Mouse (Mus musculus) midbrain, embryonic 14.5 days (tissue): ENCODE results near the gene Aff3. TPM values are rescaled to one million over a fixed set of nuclear protein-coding genes. Genes with fewer than 3 reads are reported as not detected.
"Not testable (repeated sequence)": the region's sequence is repeated elsewhere in the genome, so short reads cannot be mapped to it uniquely, and the experiment has no call there.

ENCODE experiments used
- ATAC-seq: fragments of 200-750 bp; cut with Nextera tagmentation; 2 replicates; pipeline ENCODE4 v1.8.0; 2017; ENCODE audit warnings: moderate number of reproducible peaks, moderate library complexity; ENCODE audit not compliant: low FRiP score, low TSS enrichment
- DNase-seq: peaks from one replicate; pipeline ENCODE4 v3.0.0-alpha.2; 2015
- H3K27ac ChIP-seq: fragments of 300-500 bp; sonication (generic); replicated peaks from 2 replicates; pipeline ENCODE4 v1.5.1; 2014; ENCODE audit warnings: mild to moderate bottlenecking, low read depth, low read length, moderate library complexity
- H3K27me3 ChIP-seq: fragments of 300-500 bp; sonication (generic); 2 replicates; pipeline ENCODE4 v1.6.1; 2014; ENCODE audit warnings: low read length, control low read depth, mixed read lengths; ENCODE audit not compliant: control insufficient read depth, insufficient read depth
- H3K36me3 ChIP-seq: fragments of 300-500 bp; sonication (generic); 2 replicates; pipeline ENCODE4 v1.6.1; 2014; ENCODE audit warnings: low read length, control low read depth; ENCODE audit not compliant: control insufficient read depth, insufficient read depth
- H3K4me1 ChIP-seq: fragments of 300-500 bp; sonication (generic); 2 replicates; pipeline ENCODE4 v1.6.1; 2014; ENCODE audit warnings: mild to moderate bottlenecking, antibody characterized with exemption, low read length, control low read depth; ENCODE audit not compliant: control insufficient read depth, insufficient read depth
- H3K4me2 ChIP-seq: fragments of 300-500 bp; sonication (generic); 2 replicates; pipeline ENCODE4 v1.6.1; 2014; ENCODE audit warnings: mild to moderate bottlenecking, low read length, moderate library complexity
- H3K4me3 ChIP-seq: fragments of 300-500 bp; sonication (generic); replicated peaks from 2 replicates; pipeline ENCODE4 v1.5.1; 2014; ENCODE audit warnings: low read depth, low read length
- H3K9ac ChIP-seq: fragments of 300-500 bp; sonication (generic); replicated peaks from 2 replicates; pipeline ENCODE4 v1.6.1; 2014; ENCODE audit warnings: mild to moderate bottlenecking, low read length, moderate library complexity
- H3K9me3 ChIP-seq: fragments of 300-500 bp; sonication (generic); 2 replicates; pipeline ENCODE4 v1.6.1; 2016; ENCODE audit warnings: low read length, control low read depth, mixed read lengths; ENCODE audit not compliant: control insufficient read depth
- WGBS: fragments of 180-500 bp; shearing (Covaris S2); extraction: QIAGEN DNeasy Blood & Tissue Kit; methylation state at CpG from one replicate; pipeline ENCODE4 v1.1.7; 2014; 5-methylcytosine and 5-hydroxymethylcytosine counted together
- polyA plus RNA-seq: library from polyadenylated mRNA; unstranded; fragments of >200 nt; fragmentation: Nextera tagmentation; extraction: Ambion mirVana; gene quantifications from 2 replicates; pipeline ENCODE4 v1.2.1, GENCODE M21; 2014

The Aff3 gene
- polyA plus RNA-seq, 1 experiment from 2014 or later: 20.3 TPM

DNA sequence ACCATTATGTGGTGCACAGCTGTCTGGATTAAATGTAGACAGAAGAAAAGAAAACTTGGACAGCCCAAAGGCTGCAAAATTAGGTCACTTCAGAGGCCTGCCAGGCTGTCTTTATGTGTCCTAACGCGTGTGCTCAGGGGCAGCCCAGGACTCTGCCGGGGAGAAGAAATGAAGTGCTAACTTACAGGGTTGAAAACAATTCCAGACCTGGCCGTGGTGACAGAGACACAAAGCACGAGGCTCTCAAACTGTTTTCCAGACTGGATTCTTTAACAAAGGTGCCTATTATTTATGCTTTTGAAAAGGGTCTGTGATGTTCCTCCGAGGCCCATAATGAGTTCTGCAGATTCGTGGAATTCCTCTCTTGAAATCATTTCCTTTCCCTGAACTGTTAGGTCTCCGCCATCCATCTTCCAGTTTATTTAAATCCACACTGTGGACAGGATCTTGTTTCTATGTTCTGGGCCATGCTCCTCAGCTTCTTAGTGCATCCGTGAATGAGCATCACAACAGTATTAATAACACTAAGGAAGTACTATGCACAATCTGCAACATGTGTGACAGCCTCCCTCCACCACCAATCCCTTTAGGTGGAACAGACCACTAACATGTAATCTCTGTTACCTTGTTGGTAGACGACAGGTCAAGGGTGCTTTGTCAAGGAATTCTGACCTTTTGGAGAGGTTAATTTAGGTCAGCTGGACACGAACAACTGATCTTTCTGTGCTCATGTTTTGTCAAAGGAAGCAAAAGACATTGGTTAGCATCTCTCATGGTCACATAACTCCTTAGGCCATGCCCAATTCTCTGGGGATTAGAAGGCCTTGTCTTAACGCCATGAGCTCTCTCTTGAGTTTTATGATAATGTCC is 228.0 kb downstream of the Aff3 start:
- no peak for DNase-seq
- Histone ChIP-seq H3K27ac (no peak overlapping the region), H3K4me1 (peaks cover 54% of the 10 kb centered on the region), H3K27me3 (no peaks in the 10 kb centered on the region), H3K4me3 (no peak overlapping the region), H3K9ac (no peak overlapping the region), H3K4me2 (no peak overlapping the region), H3K36me3 (no peaks in the 10 kb centered on the region), H3K9me3 (no peaks in the 10 kb centered on the region)
- WGBS: 18% methylated on average over 12 of the region's 12 CpGs
- ATAC-seq: no peak

GRCm38 (mm10) chr1:38430311-38430710 is 234.4 kb downstream of the Aff3 start:
- H3K9ac ChIP-seq, H3K27ac ChIP-seq, H3K36me3 ChIP-seq, DNase-seq, H3K4me3 ChIP-seq, H3K9me3 ChIP-seq, H3K27me3 ChIP-seq, H3K4me2 ChIP-seq, H3K4me1 ChIP-seq, ATAC-seq: not testable (repeated sequence)
- WGBS: 97% methylated on average over 12 of the region's 12 CpGs

DNA sequence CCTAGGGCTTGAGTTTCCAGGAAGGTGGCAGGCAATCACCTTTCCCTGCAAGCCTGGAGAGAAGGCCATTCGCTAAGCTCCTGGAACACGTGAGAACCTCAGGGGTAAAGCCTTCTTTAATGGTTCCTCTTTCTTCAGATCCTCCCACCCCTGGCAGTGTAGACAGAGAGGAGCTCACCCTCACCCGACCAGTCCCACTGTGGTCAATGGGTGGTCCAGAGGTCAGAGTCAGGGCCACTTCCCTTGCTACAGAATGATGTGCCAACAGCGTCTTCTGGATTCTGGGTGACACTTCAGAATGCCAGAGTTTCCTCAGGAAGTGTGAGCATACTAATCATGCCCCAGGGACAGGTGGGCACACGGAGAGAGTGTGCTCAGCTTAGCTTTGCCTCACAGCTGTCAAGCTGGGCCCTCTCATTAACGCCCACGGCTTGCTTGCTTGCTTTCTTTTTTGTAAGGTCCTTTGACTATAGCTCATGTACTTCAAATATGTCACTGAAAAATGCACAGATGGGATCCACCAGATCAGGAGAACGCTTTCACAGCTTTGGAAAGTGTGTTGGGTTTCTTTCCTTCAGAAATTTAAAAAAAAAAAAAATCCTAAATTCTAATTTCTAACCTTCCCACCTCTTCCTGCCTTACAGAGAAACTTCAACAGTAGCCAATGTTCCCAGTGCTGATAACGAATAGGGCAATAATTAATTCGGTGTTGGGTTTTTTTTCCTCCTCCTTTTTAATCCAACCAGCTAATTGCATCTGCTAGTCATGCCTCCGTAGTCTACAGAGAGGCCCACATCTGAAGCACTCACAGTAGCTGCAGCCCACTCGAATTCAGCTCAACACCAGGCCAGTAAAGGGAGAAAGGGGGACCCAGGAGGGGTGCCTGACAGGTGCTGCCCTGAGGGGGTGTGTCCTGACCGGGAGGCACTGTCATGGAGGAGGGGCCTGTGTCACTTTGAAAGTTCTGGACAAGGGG is 235.8 kb downstream of the Aff3 start:
- Histone ChIP-seq H3K4me3 (no peak overlapping the region), H3K27me3 (no peaks in the 10 kb centered on the region), H3K4me1 (peaks cover 9% of the 10 kb centered on the region), H3K9me3 (no peaks in the 10 kb centered on the region), H3K27ac (peak overlapping the region; percentile 60; the same call in 1 of the 2 replicates), H3K4me2 (no peak overlapping the region), H3K9ac (no peak overlapping the region), H3K36me3 (no peaks in the 10 kb centered on the region)
- ATAC-seq: no peak; the same call in 1 of the 2 replicates
- peak; percentile 35 for DNase-seq
- WGBS: 56% methylated on average over 13 of the region's 13 CpGs

DNA sequence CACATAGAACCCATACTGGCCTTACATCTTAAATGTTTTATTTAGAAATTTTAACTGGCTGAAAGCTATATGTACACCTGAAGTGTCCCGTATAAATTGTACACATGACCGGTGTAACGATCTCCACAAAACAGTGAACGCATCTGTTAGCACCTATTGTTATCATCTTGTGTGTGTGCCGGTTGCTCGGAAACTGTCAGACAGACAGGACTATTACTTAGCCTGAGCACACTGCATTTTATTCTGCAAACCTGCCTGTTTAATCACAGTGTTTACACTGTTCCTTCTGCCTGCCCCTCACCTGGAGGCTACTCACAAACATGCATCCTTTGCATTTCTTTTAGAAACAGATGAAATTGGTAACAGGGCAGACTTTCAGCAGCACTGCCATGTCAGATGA is 241.8 kb downstream of the Aff3 start:
- ATAC-seq (no peak), DNase-seq (no peak)
- H3K27ac ChIP-seq: no peak overlapping the region
- no peak overlapping the region for H3K4me3 ChIP-seq
- no peaks in the 10 kb centered on the region for H3K36me3 ChIP-seq
- no peak overlapping the region for H3K9ac ChIP-seq
- WGBS: 93% methylated on average over 6 of the region's 6 CpGs
- no peak overlapping the region for H3K4me2 ChIP-seq
- H3K27me3 ChIP-seq: no peaks in the 10 kb centered on the region
- H3K9me3 ChIP-seq: no peaks in the 10 kb centered on the region
- H3K4me1 ChIP-seq: peaks cover 4% of the 10 kb centered on the region; the same call in 1 of the 2 replicates

DNA sequence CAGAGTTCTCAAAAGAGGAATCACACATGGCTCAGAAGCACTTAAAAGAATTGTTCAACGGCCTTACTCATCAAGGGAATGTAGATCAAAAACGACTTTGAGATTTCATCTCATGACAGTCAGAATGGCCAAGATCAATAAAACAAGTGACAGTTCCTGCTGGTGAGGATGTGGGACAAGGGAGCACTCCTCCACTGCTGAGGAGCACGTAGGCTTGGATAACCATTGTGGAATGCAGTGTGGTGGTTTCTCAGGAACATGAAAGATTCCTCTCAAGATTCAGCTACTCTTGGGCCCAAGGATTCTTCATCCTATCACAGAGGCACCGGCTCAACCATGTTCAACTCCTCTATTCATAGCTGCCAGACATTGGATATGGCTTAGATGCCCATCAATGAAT is 245.4 kb downstream of the Aff3 start:
- Histone ChIP-seq H3K4me2 (no peak overlapping the region), H3K27ac (no peak overlapping the region), H3K27me3 (no peaks in the 10 kb centered on the region), H3K9ac (no peak overlapping the region), H3K4me1 (peaks cover 14% of the 10 kb centered on the region), H3K9me3 (no peaks in the 10 kb centered on the region), H3K4me3 (no peak overlapping the region), H3K36me3 (no peaks in the 10 kb centered on the region)
- WGBS: 89% methylated on average over 4 of the region's 4 CpGs
- no peak for ATAC-seq
- DNase-seq: no peak

DNA sequence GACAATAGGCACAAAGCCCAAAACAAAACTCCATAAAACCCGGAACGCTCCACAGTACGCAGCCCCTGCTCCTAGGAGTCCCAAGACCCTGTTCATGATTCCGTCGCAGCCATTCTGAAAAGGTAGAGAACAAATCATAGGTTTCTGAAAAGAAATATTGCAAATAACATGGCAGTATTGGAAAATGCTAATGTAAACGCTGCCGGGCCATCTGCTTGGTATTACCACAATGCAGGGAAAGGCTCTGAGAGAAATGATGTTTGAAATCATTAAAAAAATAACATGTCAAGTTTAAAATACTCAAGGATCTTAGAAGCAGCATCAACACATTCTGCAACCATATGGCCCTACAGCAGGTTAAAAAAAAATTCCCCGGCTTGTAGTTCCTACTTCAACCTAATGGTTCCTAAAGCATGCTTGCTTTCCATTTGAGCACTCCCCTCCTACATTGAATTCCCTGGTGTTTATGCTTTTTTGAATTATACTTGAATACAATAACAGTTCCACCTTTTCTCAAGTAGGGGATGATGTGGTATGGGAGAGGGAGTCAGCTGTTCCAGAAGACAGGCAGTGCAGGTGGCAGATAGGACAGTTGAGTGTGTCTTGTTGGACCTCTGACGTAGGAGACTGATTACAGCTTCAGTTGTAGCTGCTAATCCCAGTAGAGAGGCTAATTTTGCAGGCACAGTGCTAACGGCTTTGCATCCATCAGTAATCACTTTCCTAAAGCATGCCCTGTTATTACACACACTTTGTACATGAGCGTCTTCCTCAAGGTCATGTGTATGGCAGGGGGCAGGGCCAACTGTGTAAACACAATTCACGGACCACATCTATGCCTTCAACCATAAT is 246.3 kb downstream of the Aff3 start:
- no peak overlapping the region for H3K4me3 ChIP-seq
- no peak overlapping the region for H3K9ac ChIP-seq
- no peaks in the 10 kb centered on the region for H3K9me3 ChIP-seq
- no peak overlapping the region for H3K4me2 ChIP-seq
- peak overlapping the region; percentile 43; the same call in 1 of the 2 replicates for H3K27ac ChIP-seq
- ATAC-seq (no peak), DNase-seq (no peak)
- H3K36me3 ChIP-seq: no peaks in the 10 kb centered on the region
- 59% methylated on average over 12 of the region's 12 CpGs for WGBS
- peaks cover 14% of the 10 kb centered on the region for H3K4me1 ChIP-seq
- H3K27me3 ChIP-seq: no peaks in the 10 kb centered on the region

DNA sequence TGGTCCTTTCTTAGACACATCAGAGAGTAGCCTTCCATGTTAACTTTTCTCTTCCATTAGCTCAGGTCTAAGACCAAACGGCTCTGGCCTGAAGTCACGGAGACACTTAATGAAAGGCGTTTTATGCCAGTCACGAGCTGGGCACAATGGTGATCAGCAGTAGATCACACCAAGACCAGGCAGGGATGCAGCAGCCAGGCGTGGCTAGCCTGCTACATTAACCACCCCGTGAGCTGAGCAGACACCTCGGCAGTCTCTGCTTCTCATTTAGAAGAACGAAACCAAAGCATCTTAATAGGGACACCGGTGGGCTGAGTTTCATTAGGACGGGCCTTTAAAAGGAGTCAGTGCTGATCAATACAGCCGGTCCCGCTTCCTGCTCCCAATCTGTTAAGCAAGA is 247.6 kb downstream of the Aff3 start:
- Histone ChIP-seq H3K4me2 (0 out of 2 replicates have a peak overlapping the region, but pooled peaks have one; percentile 9), H3K9ac (no peak overlapping the region), H3K27me3 (no peaks in the 10 kb centered on the region), H3K4me3 (no peak overlapping the region), H3K27ac (0 out of 2 replicates have a peak overlapping the region, but pooled peaks have one; percentile 33), H3K9me3 (no peaks in the 10 kb centered on the region), H3K36me3 (no peaks in the 10 kb centered on the region), H3K4me1 (peaks cover 14% of the 10 kb centered on the region)
- DNase-seq (peak; percentile 29), ATAC-seq (no peak)
- 33% methylated on average over 12 of the region's 12 CpGs for WGBS

DNA sequence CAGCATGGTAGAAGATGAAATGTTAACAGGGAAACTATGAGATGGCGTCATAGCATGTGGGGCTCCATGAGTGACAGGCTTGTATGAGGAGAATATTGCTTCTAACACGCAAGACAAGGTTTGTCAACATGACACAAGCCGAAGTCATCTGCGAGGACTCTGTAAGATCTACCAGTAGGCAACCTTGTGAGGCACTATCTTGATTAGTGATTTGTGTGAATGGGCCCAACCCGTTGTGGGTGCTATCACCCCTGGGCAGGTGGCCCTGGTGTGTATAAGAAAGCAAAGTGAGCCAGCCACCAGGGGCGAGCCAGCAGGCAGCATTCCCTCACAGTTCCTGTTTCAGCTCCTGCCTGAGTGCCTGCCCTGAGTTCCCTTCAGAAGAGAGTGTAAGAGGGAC is 249.2 kb downstream of the Aff3 start:
- Histone ChIP-seq H3K36me3 (no peaks in the 10 kb centered on the region), H3K27me3 (no peaks in the 10 kb centered on the region), H3K4me2 (no peak overlapping the region), H3K4me1 (peaks cover 25% of the 10 kb centered on the region), H3K27ac (no peak overlapping the region), H3K9ac (no peak overlapping the region), H3K9me3 (no peaks in the 10 kb centered on the region), H3K4me3 (no peak overlapping the region)
- ATAC-seq (no peak), DNase-seq (no peak)
- WGBS: 97% methylated on average over 6 of the region's 6 CpGs
